Comparison of ENCODE assay signal across 9 mouse cellular contexts in genomic region chr19:34607237-34608051, GRCm38 (mm10). TPM values are rescaled to one million over a fixed set of nuclear protein-coding genes. Genes with fewer than 3 reads are reported as not detected.
A peak's percentile ranks its signal among the peaks of the same experiment; 100 is the strongest.
DNase-seq lines count a peak whose midpoint lies in the region; ATAC-seq and TF ChIP-seq lines count a peak whose summit lies in the region.
"Not testable (repeated sequence)": the region's sequence is repeated elsewhere in the genome, so short reads cannot be mapped to it uniquely, and the experiment has no call there.
"Had no signal": no experiment of that assay in that cellular context is flagged by ENCODE, and none has a peak within 500 bp of the region (broad histone marks: within the 10 kb centered on the region; RNA-seq: fewer than 3 reads in every experiment).

Ifit3b (plus strand) TSS chr19:34607970.

- not testable (repeated sequence) for H3K9me3 ChIP-seq in hindbrain, embryonic 13.5 days; kidney, embryonic 16.5 days (ENCODE audit: low read length); liver, embryonic 16.5 days (replicated peaks; ENCODE audit: control insufficient read depth, low read length); stomach, embryonic 14.5 days (ENCODE audit: control insufficient read depth, low read depth, low read length)

- H3K9ac ChIP-seq in hindbrain, embryonic 13.5 days; kidney, embryonic 16.5 days (replicated peaks; ENCODE audit: low read length); liver, embryonic 16.5 days (ENCODE audit: low read depth, low read length); stomach, embryonic 14.5 days (replicated peaks; ENCODE audit: low read depth, low read length): not testable (repeated sequence)

- H3K27ac ChIP-seq in gastrocnemius, adult 2 months = peak within 1 kb of the TSS; percentile 79
- H3K27ac ChIP-seq in hindbrain, embryonic 13.5 days; stomach, embryonic 14.5 days (ENCODE audit: low read length): not testable (repeated sequence)
- H3K27ac ChIP-seq in kidney, embryonic 16.5 days (ENCODE audit: low read length) = peak within 1 kb of the TSS; percentile 63; the same call in 1 of the 2 replicates
- 0 out of 2 replicates have a peak within 1 kb of the TSS, but pooled peaks have one; percentile 16 for H3K27ac ChIP-seq in liver, embryonic 16.5 days (ENCODE audit: low read length)

- DNase-seq in Muller cell, postnatal 12 days (ENCODE audit: inconsistent ontology term) = peak; percentile 93
- not testable (repeated sequence) for DNase-seq in gastrocnemius, adult 2 months

- ATAC-seq in cerebellum, adult (ENCODE audit: insufficient number of reproducible peaks, low FRiP score, low TSS enrichment) = peak; percentile 38
- peak; percentile 61 for ATAC-seq in hindbrain, embryonic 13.5 days (ENCODE audit: low FRiP score)
- ATAC-seq in kidney, embryonic 16.5 days (ENCODE audit: low FRiP score, low TSS enrichment) = peak; percentile 76
- peak; percentile 77 for ATAC-seq in liver, embryonic 16.5 days (ENCODE audit: low read depth)
- ATAC-seq in monocyte, adult 5-6 weeks (replicated peaks; ENCODE audit: insufficient number of reproducible peaks, low FRiP score, low TSS enrichment, poor library complexity, severe bottlenecking) = peak; percentile 87
- peak; percentile 56; the same call in 1 of the 2 replicates for ATAC-seq in stomach, embryonic 14.5 days (ENCODE audit: insufficient number of reproducible peaks, insufficient read depth, low FRiP score, low read depth)

- H3K4me1 ChIP-seq in hindbrain, embryonic 13.5 days (replicated peaks); kidney, embryonic 16.5 days (ENCODE audit: insufficient read depth, low read length); liver, embryonic 16.5 days (ENCODE audit: control insufficient read depth, low read depth, low read length); stomach, embryonic 14.5 days (ENCODE audit: control insufficient read depth, insufficient read depth, low read length): not testable (repeated sequence)

- not testable (repeated sequence) for H3K27me3 ChIP-seq in hindbrain, embryonic 13.5 days; kidney, embryonic 16.5 days (ENCODE audit: insufficient read depth, low read length); liver, embryonic 16.5 days (ENCODE audit: control insufficient read depth, insufficient read depth, low read depth, low read length); stomach, embryonic 14.5 days (ENCODE audit: control insufficient read depth, insufficient read depth, low read length)

- 54% methylated on average over 4 of the region's 4 CpGs for WGBS in hindbrain, embryonic 13.5 days
- WGBS in kidney, embryonic 16.5 days = 33% methylated on average over 4 of the region's 4 CpGs
- 18% methylated on average over 4 of the region's 4 CpGs for WGBS in liver, embryonic 16.5 days (ENCODE audit: insufficient replicate concordance)
- 42% methylated on average over 4 of the region's 4 CpGs for WGBS in stomach, embryonic 14.5 days

- intact Hi-C loops in gastrocnemius, adult 2 months (cut with DNase I) = loop anchor here (2.0 kb wide), 1 partner anchor 21 kb away; no protein-coding TSS in a partner anchor

- H3K4me2 ChIP-seq in hindbrain, embryonic 13.5 days; liver, embryonic 16.5 days (ENCODE audit: low read depth, low read length); stomach, embryonic 14.5 days (replicated peaks; ENCODE audit: low read depth, low read length): not testable (repeated sequence)
- H3K4me2 ChIP-seq in kidney, embryonic 16.5 days (replicated peaks; ENCODE audit: low read depth, low read length) = peak within 1 kb of the TSS; percentile 18; the same call in 1 of the 2 replicates

- H3K4me3 ChIP-seq in gastrocnemius, adult 2 months = peak within 1 kb of the TSS; percentile 62
- H3K4me3 ChIP-seq in hindbrain, embryonic 13.5 days; kidney, embryonic 16.5 days (ENCODE audit: low read length); liver, embryonic 16.5 days (ENCODE audit: low read depth, low read length); stomach, embryonic 14.5 days (ENCODE audit: low read depth, low read length): not testable (repeated sequence)

- not testable (repeated sequence) for TF ChIP-seq CTCF in gastrocnemius, adult 2 months (IDR thresholded peaks at IDR 0.05)

- H3K36me3 ChIP-seq in hindbrain, embryonic 13.5 days; kidney, embryonic 16.5 days (ENCODE audit: insufficient read depth, low read length); liver, embryonic 16.5 days (ENCODE audit: control insufficient read depth, insufficient read depth); stomach, embryonic 14.5 days (ENCODE audit: control insufficient read depth, insufficient read depth, low read length): not testable (repeated sequence)

RNA-seq across cellular contexts. Expression of gene Ifit3b, which starts in this region (rescaled TPM):
- total RNA-seq in gastrocnemius, adult 2 months (2021) = under 1 TPM; 0.56 to 0.95 TPM
- 0.14 and 0.27 TPM in 2 replicates for polyA plus RNA-seq in hindbrain, embryonic 13.5 days (2015; fragmentation: Nextera tagmentation; extraction: Ambion mirVana)
- polyA plus RNA-seq in kidney, embryonic 16.5 days (2015; fragmentation: Nextera tagmentation; extraction: Ambion mirVana) = 1.1 and 1.8 TPM in 2 replicates
- polyA plus RNA-seq in liver, embryonic 16.5 days (2015; fragmentation: Nextera tagmentation; extraction: Ambion mirVana) = 0.28 and 0.41 TPM in 2 replicates
- 1.1 to 2.7 TPM (median 1.6 TPM) in 3 replicates for total RNA-seq in monocyte, adult 5-6 weeks (2017)
- polyA plus RNA-seq in stomach, embryonic 14.5 days (2014; fragmentation: Nextera tagmentation; extraction: Ambion mirVana) = 0.36 TPM in 1 of 2 replicates, not detected in the other
- polyA plus RNA-seq: embryonic facial prominence, embryonic 10.5 days had no signal

Comparison
In these comparisons a context has a peak if more than half of its experiments do, and no peak if none do; other contexts are left out.
1. Peak in ATAC-seq in hindbrain, embryonic 13.5 days; RNA of the gene not detected or under 1 TPM.
2. Peak in ATAC-seq and H3K27ac ChIP-seq in liver, embryonic 16.5 days; RNA of the gene not detected or under 1 TPM.
3. Peak in ATAC-seq in stomach, embryonic 14.5 days; RNA of the gene not detected or under 1 TPM.